Mouse (Mus musculus): ENCODE measurements around the gene Cul5.

Gene Cul5

DNA sequence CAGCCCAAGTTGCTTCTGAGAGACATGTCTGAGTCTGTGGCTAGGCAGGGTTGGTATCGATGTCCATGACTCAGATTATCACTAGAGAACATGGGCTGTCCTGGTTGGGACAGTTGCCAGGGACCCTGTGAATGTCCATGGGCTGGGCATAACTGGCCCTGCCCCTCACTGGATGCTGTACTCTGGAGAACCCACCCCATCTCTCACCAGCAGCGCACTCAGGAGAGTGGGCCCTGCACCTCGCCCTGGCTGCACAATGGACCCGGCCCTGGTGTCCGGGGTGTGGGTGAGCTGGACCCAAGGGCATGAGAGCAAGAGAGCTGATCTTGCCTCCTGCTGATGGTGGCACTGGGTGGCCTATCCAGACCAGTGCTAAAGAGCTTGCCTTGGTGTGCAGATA, 64.9 kb downstream of the Cul5 start:
- no peak for DNase-seq

DNA sequence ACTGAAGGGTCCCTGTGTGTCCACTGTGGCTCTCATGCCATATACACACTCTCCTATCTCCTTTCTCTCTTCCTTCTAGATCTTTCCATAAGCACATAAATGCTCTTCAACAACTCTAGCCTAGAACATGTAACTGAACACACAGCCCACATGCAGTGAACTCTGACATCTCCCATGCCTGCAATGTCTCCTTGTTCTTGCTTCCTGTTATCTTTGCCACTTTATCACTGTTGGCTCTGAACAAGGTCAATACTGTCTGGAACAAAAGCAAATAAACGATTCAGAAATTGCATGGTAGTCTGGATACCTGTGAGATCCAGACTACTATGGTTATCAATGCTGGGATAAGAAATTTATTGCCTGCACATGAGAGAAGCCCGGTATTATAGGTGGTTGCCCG, 66.0 kb downstream of the Cul5 start:
- no peak for DNase-seq

DNA sequence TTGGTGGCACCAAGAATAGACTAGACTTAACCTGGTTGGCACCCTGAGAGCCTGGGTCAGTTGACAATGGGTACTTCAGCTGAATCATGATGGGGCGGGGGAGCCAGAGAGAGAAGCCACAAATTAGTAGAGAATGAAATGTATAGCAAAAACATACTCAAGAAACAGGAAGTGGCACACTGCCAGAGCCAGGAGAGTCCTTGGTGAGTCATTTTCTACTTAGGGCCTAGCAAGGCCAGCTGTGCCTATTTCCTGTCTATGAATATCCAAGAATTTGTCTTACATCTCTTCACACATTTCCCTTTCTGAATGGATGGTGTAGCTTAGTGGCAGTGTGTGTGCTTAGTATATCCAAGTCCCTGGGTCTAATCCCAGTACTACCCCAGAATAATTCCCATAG, 66.4 kb downstream of the Cul5 start:
- peak; percentile 36 for DNase-seq

DNA sequence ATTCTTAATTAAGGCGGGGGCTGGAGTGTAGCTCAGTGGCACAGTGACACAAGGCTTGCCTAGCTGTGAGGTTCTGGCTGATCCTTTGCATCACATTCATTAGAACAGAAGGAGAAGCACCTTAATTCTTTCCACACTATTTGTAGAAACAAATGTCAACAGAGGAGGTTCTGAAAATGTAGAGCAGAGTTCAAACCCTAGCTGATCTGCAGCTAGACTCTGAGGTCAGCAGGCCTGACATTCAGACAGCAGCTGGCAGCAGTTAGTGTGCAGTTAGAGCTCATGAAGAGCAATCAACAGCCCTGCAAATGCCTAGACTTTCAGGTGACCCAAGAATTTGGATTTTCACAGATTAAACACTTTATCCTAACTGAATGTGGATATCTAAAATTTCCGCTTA, 68.3 kb downstream of the Cul5 start:
- no peak for DNase-seq

DNA sequence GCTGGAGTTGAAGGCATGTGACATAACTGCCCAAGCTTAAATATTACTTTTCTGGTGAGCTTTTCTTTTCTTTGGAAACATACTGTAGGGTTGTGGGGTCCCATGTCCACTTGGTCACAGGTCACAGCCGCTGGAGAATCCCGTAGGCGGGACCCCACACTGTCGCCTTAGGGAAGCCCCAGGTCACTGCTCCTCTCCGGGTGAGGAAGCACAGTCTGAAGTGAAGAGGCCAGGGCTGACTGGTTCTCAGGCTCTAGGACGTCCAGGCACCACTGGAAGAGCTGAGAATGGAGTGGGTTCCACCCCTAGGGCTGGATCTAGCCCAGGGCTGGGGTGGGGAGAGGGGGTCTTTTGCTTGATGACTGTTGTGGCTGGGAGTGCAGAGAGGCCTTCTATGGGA, 71.2 kb downstream of the Cul5 start:
- no peak for DNase-seq

DNA sequence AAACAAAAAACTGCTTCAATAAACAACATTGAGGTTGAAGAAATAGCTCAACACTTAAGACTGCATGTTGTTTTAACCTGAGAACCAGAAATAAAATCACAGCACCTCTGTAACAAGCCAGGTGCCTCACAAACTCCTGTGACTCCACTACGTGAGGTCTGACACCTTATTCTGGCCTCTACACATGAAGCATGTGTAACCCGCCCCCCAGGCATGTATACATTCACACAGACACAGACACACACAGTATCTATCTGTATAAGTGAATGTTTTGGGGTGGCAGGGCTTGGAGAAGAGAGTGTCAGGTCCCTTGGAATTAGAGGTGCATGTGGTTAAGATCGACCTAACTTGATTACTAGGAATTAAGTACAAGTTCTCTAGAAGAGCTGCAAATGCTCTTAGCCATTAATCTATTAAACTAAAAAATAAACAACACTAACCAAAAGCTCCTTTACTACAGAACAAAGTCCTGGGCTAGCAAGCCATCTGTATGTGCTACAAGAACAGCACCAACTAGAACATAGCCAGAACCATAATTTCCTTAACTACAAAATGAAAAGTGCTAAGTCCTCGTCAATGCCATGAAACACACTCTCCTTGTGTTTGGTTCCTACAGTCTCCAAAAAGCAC, 72.7 kb downstream of the Cul5 start:
- no peak for DNase-seq

DNA sequence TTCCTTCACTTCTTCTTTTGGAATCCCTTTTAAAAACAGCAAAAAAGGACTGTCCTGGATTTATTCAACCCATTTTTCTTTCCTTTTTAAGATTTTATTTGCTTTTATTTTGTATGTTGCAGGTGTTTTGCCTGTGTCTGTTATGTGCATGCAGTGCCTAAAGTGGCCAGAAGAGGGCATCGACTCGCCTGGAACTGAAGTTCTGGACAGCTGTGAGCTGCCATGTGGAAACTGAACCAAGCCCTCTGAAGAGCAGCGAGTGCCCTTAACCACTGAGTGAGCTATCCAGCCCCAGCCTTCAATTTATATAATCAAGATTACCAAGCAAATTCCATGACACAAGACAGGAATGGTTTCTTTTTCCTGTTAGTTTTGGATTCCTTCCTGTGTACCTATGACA, 75.0 kb downstream of the Cul5 start:
- DNase-seq, result peak; percentile 80

DNA sequence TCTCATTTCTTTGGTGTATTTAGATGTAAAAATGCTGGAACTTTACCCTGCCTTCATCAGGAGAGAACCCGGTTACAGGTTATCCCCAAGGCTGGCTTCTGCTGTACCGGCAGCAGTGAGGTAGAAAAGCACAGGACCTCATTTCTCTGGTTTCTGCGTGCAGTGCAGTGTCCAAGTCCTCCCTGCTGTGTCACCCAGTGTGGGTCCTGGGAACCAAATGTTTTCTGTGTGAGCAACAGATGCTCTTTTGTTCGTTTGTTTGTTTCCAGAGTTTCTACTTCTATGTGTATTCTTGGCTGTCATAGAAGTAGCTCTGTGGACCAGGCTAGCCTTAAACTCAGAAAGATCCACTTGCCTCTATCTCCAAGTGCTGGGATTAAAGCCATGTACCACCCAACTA, 87.9 kb downstream of the Cul5 start:
- no peak for DNase-seq

DNA sequence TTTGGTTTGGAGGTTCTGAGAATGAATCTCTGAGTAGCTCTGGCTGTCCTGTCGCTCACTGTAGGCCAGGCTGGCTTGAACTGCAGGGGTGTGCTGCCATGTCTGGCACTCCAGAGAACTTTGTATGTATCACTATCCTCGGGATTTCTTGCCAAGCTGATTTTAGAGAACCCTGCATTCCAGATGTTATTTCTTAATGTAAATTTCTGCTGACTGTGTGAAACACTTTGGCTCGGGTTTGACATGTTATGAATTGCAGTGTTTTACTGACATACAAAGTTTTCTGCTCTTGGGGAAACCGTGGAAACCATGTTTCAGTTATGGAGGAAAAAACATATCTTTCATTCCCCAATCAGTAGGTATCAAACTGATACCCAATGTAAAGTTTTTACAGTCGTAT, 94.1 kb downstream of the Cul5 start:
- DNase-seq, result no peak

DNA sequence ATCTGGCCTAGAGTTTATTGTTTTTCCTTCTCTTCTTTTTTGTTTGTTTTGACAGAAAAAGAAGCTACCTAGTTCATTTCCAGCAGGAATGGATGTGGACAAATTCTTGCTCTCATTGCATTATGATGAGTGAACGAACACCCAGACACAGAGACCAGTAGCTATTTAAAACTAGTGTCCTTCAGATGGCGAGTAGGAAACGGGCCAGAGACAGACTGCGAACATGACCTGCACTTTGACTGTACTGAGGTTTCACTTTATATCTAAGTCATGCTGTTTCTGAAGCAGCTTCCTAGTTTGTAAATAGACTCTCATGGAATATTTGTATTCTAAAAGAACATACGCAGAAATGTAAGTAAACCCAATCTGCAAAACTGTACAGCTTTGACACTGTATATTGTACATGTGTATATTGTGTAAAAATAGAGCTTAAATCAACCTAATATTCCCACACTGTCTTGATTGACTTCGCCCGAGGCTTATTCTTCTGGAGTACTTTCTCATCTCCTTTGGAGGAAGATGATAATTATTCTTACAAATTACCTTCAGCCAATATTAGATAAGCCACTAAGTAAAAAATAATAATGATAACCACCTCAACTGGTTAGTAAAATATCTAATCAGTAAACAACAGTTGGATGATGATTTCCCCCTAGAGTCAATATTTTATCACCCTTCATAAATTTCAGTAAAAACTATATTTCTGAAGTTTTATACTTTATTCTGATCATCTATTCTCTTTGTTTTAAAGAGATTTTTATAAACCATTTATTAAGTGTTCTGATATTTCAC, 97.1 kb downstream of the Cul5 start:
- no peak for DNase-seq

DNA sequence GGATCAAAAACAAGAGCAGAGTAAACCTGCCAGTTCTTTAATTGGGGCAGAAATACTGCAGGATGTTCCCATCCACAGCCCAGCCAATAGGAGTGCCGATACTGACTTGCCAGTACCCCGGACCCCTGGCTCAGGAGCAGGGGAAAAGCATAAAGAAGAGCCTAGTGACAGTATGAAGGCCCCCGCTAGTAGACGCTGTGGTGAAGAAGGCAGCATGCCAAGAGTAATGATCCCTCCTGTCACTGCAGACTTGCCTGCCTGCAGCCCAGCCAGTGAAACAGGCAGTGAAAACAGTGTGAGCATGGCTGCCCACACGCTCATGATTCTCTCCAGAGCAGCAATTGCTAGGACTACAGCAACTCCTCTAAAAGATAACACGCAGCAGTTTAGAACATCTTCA, 99.2 kb downstream of the Cul5 start:
- no peak for DNase-seq

All from lung, postnatal 10 days (tissue).